Mouse (Mus musculus) testis, adult 2 months (tissue): ENCODE measurements around the gene Ngf.

Source experiments
- CTCF ChIP-seq: fragments of 200-500 bp; IDR thresholded peaks from 2 replicates; pipeline ENCODE4 v1.5.1; 2012; ENCODE audit warnings: low read depth, mild to moderate bottlenecking, inconsistent platforms, low read length, moderate library complexity; ENCODE audit not compliant: control insufficient read depth, insufficient read depth, insufficient replicate concordance
- POLR2A ChIP-seq: fragments of 200-500 bp; IDR thresholded peaks from 2 replicates; pipeline ENCODE4 v1.6.1; 2012; ENCODE audit warnings: low read depth, mild to moderate bottlenecking, inconsistent platforms, low read length, moderate library complexity; ENCODE audit not compliant: control insufficient read depth

GRCm38 (mm10) chr3:102516937-102517336 lies 47.2 kb downstream of the Ngf start:
- TF ChIP-seq CTCF (no peak), POLR2A (no peak)
